Mouse (Mus musculus) cortical plate, adult 2 months (tissue): ENCODE data around the gene Otc.

ENCODE experiments used
- CTCF ChIP-seq: fragments of 200-500 bp; IDR thresholded peaks from 2 replicates; pipeline ENCODE4 v1.5.1; 2011; ENCODE audit warnings: mild to moderate bottlenecking, control low read depth, low read length; ENCODE audit not compliant: insufficient read depth; ENCODE audit errors: extremely low read depth
- POLR2A ChIP-seq: fragments of 200-500 bp; IDR thresholded peaks from 2 replicates; pipeline ENCODE4 v1.6.1; 2011; ENCODE audit warnings: mild to moderate bottlenecking, low read length, control low read depth; ENCODE audit not compliant: insufficient read depth; ENCODE audit errors: extremely low read depth

GRCm38 (mm10) chrX:10268761-10269437, 16.8 kb downstream of the Otc start:
- no peak for TF ChIP-seq CTCF
- no peak for TF ChIP-seq POLR2A
